Mouse (Mus musculus): ENCODE data around the gene Pard3. TPM values are rescaled to one million over a fixed set of nuclear protein-coding genes. Genes with fewer than 3 reads are reported as not detected.

Pard3 gene
- polyA plus RNA-seq, 1 experiment from 2014 or later, result 54.3 TPM

DNA sequence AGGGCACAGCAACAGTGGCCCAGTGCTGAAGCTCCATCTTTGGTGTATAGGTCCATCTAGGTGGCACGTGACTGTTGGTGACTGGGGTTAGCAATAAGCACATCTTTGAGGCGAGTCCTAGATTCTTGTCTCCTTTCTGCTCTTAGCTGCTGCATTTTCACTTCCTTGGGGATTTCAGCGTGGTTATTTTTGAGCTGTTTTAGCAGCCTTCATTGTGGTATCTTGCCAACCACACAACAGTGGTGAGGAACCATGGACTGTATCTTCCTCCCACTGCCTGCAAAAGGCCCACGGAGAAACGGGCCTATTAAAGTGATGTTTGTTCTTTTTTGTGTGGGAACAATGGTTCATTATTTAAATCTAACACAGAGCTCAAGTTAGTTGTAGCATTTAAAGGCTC is 363.2 kb downstream of the Pard3 start:
- ATAC-seq (ENCODE audit: insufficient number of reproducible peaks, insufficient read depth, low FRiP score, low TSS enrichment), result no peak
- no peak overlapping the region for H3K4me2 ChIP-seq (replicated peaks)
- H3K27me3 ChIP-seq, result no peaks in the 10 kb centered on the region
- H3K36me3 ChIP-seq, result peaks cover 23% of the 10 kb centered on the region; the same call in 1 of the 2 replicates
- no peak overlapping the region for H3K4me3 ChIP-seq
- no peaks in the 10 kb centered on the region for H3K9me3 ChIP-seq
- no peak overlapping the region for H3K9ac ChIP-seq
- WGBS, result 74% methylated on average over 5 of the region's 5 CpGs
- H3K27ac ChIP-seq, result no peak overlapping the region
- no peaks in the 10 kb centered on the region for H3K4me1 ChIP-seq

- Histone ChIP-seq H3K4me3 (no peak overlapping the region), H3K9me3 (no peaks in the 10 kb centered on the region), H3K27me3 (no peaks in the 10 kb centered on the region), H3K4me2 (replicated peaks) (no peak overlapping the region), H3K9ac (no peak overlapping the region), H3K4me1 (no peaks in the 10 kb centered on the region), H3K36me3 (peaks cover 30% of the 10 kb centered on the region; the same call in 1 of the 2 replicates), H3K27ac (no peak overlapping the region)
- WGBS, result 89% methylated on average over 7 of the region's 7 CpGs
- no peak for ATAC-seq (ENCODE audit: insufficient number of reproducible peaks, insufficient read depth, low FRiP score, low TSS enrichment)
Measured at GRCm38 (mm10) chr8:127428004-127428403, 364.3 kb downstream of the Pard3 start.

GRCm38 (mm10) chr8:127431236-127431635 is 367.5 kb downstream of the Pard3 start:
- no peak overlapping the region for H3K4me2 ChIP-seq (replicated peaks)
- no peak for ATAC-seq (ENCODE audit: insufficient number of reproducible peaks, insufficient read depth, low FRiP score, low TSS enrichment)
- H3K9me3 ChIP-seq, result no peaks in the 10 kb centered on the region
- H3K4me3 ChIP-seq, result no peak overlapping the region
- no peaks in the 10 kb centered on the region for H3K27me3 ChIP-seq
- no peaks in the 10 kb centered on the region for H3K4me1 ChIP-seq
- H3K9ac ChIP-seq, result no peak overlapping the region
- H3K36me3 ChIP-seq, result peaks cover 37% of the 10 kb centered on the region; the same call in 1 of the 2 replicates
- no peak overlapping the region for H3K27ac ChIP-seq
- WGBS, result 74% methylated on average over 2 of the region's 2 CpGs

- Histone ChIP-seq H3K27ac (no peak overlapping the region), H3K4me2 (replicated peaks) (no peak overlapping the region), H3K4me1 (peaks cover 15% of the 10 kb centered on the region), H3K9me3 (no peaks in the 10 kb centered on the region), H3K27me3 (no peaks in the 10 kb centered on the region), H3K9ac (no peak overlapping the region), H3K4me3 (no peak overlapping the region), H3K36me3 (peaks cover 23% of the 10 kb centered on the region; the same call in 1 of the 2 replicates)
- 91% methylated on average over 6 of the region's 6 CpGs for WGBS
- no peak for ATAC-seq (ENCODE audit: insufficient number of reproducible peaks, insufficient read depth, low FRiP score, low TSS enrichment)
Measured at GRCm38 (mm10) chr8:127435975-127436374, 372.3 kb downstream of the Pard3 start.

- Histone ChIP-seq H3K9me3 (no peaks in the 10 kb centered on the region), H3K36me3 (peaks cover 19% of the 10 kb centered on the region; the same call in 1 of the 2 replicates), H3K27me3 (no peaks in the 10 kb centered on the region), H3K4me3 (no peak overlapping the region), H3K27ac (no peak overlapping the region), H3K4me2 (replicated peaks) (no peak overlapping the region), H3K4me1 (peaks cover 15% of the 10 kb centered on the region), H3K9ac (no peak overlapping the region)
- WGBS, result 90% methylated on average over 5 of the region's 5 CpGs
- ATAC-seq (ENCODE audit: insufficient number of reproducible peaks, insufficient read depth, low FRiP score, low TSS enrichment), result no peak
Measured at GRCm38 (mm10) chr8:127437613-127438235, 374.0 kb downstream of the Pard3 start.

DNA sequence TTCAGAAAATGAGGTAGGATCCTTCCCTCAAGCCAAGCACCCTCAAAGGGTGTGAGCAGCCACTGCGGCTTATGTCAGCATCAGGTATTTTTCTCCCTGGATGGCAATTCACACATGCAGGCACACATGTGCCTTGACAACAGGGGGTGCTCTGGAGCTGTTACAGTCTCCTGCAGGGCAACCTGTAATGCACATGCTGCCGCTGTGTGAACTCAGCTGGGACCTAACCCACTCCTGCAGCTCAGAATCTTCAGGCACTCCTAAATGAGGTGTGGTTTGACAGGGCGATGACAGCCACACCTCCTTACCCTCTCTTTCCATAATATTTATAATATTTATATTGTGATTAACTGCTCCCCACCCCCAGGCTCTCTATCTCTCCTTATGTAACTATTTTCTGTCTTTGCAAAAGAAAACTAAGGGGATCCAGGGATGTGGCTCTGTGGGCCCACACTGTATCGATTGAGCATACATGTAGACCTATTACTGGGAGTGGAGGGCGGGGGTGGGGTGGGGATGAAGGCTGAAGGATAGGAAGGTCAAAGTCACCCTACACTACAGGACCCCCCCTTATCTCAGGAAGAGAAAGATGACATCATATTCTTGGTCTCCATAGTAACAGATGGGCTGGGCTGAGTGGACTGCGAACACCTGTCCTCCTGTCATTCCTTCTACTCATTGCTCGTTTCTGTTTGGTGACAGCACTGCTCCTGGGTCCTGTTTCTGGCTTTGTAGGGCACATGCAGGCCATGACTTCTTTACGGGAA is 375.1 kb downstream of the Pard3 start:
- Histone ChIP-seq H3K27me3 (no peaks in the 10 kb centered on the region), H3K36me3 (peaks cover 20% of the 10 kb centered on the region; the same call in 1 of the 2 replicates), H3K9ac (no peak overlapping the region), H3K4me2 (replicated peaks) (no peak overlapping the region), H3K4me1 (peaks cover 15% of the 10 kb centered on the region), H3K27ac (no peak overlapping the region), H3K9me3 (no peaks in the 10 kb centered on the region), H3K4me3 (no peak overlapping the region)
- WGBS, result 75% methylated on average over 8 of the region's 8 CpGs
- peak; percentile 37; the same call in 1 of the 2 replicates for ATAC-seq (ENCODE audit: insufficient number of reproducible peaks, insufficient read depth, low FRiP score, low TSS enrichment)

DNA sequence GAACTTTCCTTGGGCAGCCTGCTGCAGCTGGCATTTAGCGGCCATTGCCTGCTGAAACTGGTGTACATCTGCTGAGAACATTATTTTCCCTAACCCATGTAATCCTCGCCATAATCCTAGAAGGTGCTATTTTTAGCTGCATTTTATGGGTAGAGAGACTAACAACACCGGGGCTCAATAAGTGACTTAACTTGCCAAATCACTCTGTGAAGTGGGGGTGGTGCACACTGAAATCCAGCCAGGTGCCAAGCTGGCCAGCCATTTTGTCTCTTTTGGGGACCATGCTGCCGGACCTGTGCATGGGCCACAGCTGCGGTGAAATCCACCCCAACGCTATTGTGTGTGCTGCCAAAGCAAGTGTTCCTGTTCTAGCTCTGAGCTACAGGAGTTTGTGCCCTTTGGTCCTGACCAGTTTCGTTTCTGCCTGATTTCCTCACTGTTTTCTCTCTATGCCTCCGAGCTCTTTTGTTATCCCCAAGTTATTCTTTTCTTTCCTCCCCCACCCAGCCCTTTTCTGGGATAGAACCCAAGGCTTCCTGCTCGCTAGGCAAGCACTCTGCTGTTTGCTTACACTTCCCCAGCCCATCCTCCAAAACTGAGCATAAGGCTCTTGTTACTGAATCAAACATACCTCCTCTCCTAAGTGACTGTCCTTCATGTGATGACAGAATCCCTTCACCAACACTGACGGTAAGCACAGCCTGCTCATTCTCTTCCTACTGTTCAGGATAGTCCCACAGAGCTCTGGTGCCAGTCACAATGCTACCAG is 375.9 kb downstream of the Pard3 start:
- no peak overlapping the region for H3K4me3 ChIP-seq
- H3K27me3 ChIP-seq, result no peaks in the 10 kb centered on the region
- H3K4me2 ChIP-seq (replicated peaks), result no peak overlapping the region
- H3K9me3 ChIP-seq, result no peaks in the 10 kb centered on the region
- peaks cover 17% of the 10 kb centered on the region; the same call in 1 of the 2 replicates for H3K36me3 ChIP-seq
- no peak overlapping the region for H3K9ac ChIP-seq
- WGBS, result 62% methylated on average over 10 of the region's 10 CpGs
- peaks cover 15% of the 10 kb centered on the region for H3K4me1 ChIP-seq
- H3K27ac ChIP-seq, result 0 out of 2 replicates have a peak overlapping the region, but pooled peaks have one; percentile 17
- ATAC-seq (ENCODE audit: insufficient number of reproducible peaks, insufficient read depth, low FRiP score, low TSS enrichment), result no peak

DNA sequence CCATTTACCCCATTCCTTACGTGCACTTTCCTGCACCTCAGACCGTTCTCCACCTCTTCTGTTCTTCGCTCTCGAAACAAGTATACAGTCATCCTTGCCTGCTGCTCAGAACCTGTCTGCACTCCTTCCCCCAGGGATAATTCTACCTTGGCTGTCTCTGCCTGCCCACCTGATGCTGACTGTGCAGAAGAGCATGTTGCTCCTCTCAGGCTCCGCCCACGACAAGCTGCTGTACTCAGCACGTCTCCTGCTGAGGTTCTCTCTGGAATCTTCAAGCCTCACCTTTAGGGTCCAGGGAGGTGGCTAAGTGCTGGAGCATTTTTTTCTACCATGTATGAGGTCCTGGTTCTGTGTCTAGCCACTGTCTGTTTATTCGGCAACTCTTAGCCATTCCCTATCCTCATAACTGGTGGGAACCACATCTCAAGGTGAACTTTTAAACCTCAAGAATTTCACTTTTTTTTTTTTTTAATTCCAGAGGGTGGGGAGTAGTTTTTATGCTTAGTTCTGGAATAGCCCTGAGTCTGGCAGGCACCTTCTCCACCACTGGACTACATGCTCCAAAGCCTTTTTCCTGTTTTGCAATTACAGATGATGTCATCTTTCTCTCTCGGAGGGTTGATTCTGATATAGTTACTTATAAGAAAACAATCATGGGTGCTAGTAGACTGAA is 376.6 kb downstream of the Pard3 start:
- no peak for ATAC-seq (ENCODE audit: insufficient number of reproducible peaks, insufficient read depth, low FRiP score, low TSS enrichment)
- 79% methylated on average over 9 of the region's 9 CpGs for WGBS
- H3K4me3 ChIP-seq, result no peak overlapping the region
- no peak overlapping the region for H3K27ac ChIP-seq
- peaks cover 15% of the 10 kb centered on the region for H3K4me1 ChIP-seq
- no peaks in the 10 kb centered on the region for H3K9me3 ChIP-seq
- no peaks in the 10 kb centered on the region for H3K27me3 ChIP-seq
- no peak overlapping the region for H3K9ac ChIP-seq
- H3K4me2 ChIP-seq (replicated peaks), result no peak overlapping the region
- H3K36me3 ChIP-seq, result peaks cover 15% of the 10 kb centered on the region; the same call in 1 of the 2 replicates

DNA sequence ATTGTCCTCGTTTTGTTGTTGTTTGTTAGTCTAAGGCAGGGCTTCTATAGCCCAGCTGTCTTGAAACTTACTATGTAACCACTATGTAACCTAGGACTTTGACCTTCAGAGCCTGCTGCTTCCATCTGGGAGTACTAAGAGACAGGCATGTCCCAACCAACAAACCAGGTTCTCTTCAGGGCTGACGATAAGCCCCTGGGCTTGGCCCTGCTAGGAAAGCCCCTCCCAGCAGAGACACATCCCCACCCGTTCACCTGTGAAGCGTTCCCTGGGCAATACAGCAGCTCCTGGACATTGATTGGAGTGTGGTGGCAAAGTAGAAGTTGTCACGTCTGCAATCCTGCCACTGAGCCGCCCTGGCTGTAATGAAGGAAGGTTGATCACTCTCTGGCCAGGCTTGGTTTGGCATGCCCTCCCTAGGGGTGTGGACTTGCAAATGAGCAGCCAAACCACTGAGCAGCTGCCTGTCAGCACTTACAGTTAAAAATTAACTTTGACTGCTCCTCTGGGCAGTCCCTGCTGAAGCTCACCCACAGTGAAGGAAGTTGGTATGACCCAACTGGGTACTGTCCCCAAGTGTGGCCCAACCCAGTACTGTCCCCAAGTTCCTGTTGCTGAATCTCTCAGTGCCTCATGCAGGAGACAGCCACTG is 377.3 kb downstream of the Pard3 start:
- no peak overlapping the region for H3K27ac ChIP-seq
- H3K4me3 ChIP-seq, result no peak overlapping the region
- peaks cover 12% of the 10 kb centered on the region; the same call in 1 of the 2 replicates for H3K36me3 ChIP-seq
- H3K4me1 ChIP-seq, result peaks cover 15% of the 10 kb centered on the region
- no peaks in the 10 kb centered on the region for H3K9me3 ChIP-seq
- ATAC-seq (ENCODE audit: insufficient number of reproducible peaks, insufficient read depth, low FRiP score, low TSS enrichment), result no peak
- H3K9ac ChIP-seq, result no peak overlapping the region
- no peak overlapping the region for H3K4me2 ChIP-seq (replicated peaks)
- H3K27me3 ChIP-seq, result no peaks in the 10 kb centered on the region
- WGBS, result 76% methylated on average over 6 of the region's 6 CpGs

DNA sequence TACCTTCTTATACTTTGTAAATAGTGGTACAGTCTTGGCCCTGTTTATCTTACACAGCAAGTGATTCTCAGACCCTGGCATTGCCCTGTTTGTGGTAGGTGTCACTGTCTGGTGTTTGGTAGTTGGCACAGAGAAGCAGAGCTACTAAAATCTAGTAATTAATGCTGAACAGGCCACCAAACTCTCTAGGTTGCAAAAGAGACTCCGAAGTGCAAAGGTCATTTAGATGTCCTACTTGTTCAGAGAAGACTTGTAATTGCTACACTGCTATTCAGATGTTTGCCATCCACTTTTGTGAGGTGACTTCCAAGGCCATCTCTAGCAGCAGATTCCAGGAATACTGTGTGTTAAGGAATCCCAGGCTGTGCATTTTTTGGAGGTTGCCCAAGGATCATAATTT is 383.7 kb downstream of the Pard3 start:
- ATAC-seq (ENCODE audit: insufficient number of reproducible peaks, insufficient read depth, low FRiP score, low TSS enrichment), result no peak
- H3K4me3 ChIP-seq, result no peak overlapping the region
- WGBS, result 81% methylated on average over 1 of the region's 1 CpGs
- H3K9me3 ChIP-seq, result no peaks in the 10 kb centered on the region
- no peak overlapping the region for H3K4me2 ChIP-seq (replicated peaks)
- H3K27me3 ChIP-seq, result no peaks in the 10 kb centered on the region
- no peak overlapping the region for H3K9ac ChIP-seq
- H3K27ac ChIP-seq, result no peak overlapping the region
- H3K36me3 ChIP-seq, result 0 out of 2 replicates have a peak, but pooled peaks cover 11% of the 10 kb centered on the region
- H3K4me1 ChIP-seq, result no peaks in the 10 kb centered on the region; the same call in 1 of the 2 replicates

All from embryonic facial prominence, embryonic 12.5 days (tissue).